Mouse (Mus musculus) limb, embryonic 10.5 days (tissue): ENCODE measurements around the gene Shf. TPM values are rescaled to one million over a fixed set of nuclear protein-coding genes. Genes with fewer than 3 reads are reported as not detected.
A peak's percentile ranks its signal among the peaks of the same experiment; 100 is the strongest.

Source experiments
- DNase-seq: peaks from one replicate; pipeline ENCODE4 v3.0.0-alpha.2; 2017; ENCODE audit warnings: low spot score
- H3K27ac ChIP-seq: fragments of 300-500 bp; sonication (generic); 2 replicates; pipeline ENCODE4 v1.5.1; 2016; ENCODE audit warnings: mild to moderate bottlenecking
- H3K27me3 ChIP-seq: fragments of 300-500 bp; sonication (generic); 2 replicates; pipeline ENCODE4 v1.6.1; 2016; ENCODE audit warnings: low read depth, mild to moderate bottlenecking; ENCODE audit not compliant: poor library complexity, severe bottlenecking
- H3K36me3 ChIP-seq: fragments of 300-500 bp; sonication (generic); 2 replicates; pipeline ENCODE4 v1.6.1; 2016; ENCODE audit warnings: mild to moderate bottlenecking, moderate library complexity
- H3K4me1 ChIP-seq: fragments of 300-500 bp; sonication (generic); 2 replicates; pipeline ENCODE4 v1.6.1; 2016
- H3K4me3 ChIP-seq: fragments of 300-500 bp; sonication (generic); 2 replicates; pipeline ENCODE4 v1.5.1; 2016; ENCODE audit warnings: mild to moderate bottlenecking, moderate library complexity
- H3K9me3 ChIP-seq: fragments of 300-500 bp; sonication (generic); replicated peaks from 2 replicates; pipeline ENCODE4 v1.6.1; 2016; ENCODE audit warnings: mild to moderate bottlenecking
- WGBS: fragments of 180-500 bp; shearing (Covaris S2); methylation state at CpG from one replicate; pipeline ENCODE4 v1.1.7; 2016; 5-methylcytosine and 5-hydroxymethylcytosine counted together
- polyA plus RNA-seq: library from polyadenylated mRNA; unstranded; fragments of >200 nt; fragmentation: Nextera tagmentation; extraction: Ambion mirVana; gene quantifications from 2 replicates; pipeline ENCODE4 v1.2.1, GENCODE M21; 2016

Shf gene
- polyA plus RNA-seq, 1 experiment from 2014 or later, result 5.4 TPM

- Histone ChIP-seq H3K4me1 (peaks cover 15% of the 10 kb centered on the region), H3K27me3 (no peaks in the 10 kb centered on the region), H3K36me3 (no peaks in the 10 kb centered on the region), H3K27ac (peak overlapping the region; percentile 90), H3K9me3 (no peaks in the 10 kb centered on the region), H3K4me3 (peak overlapping the region; percentile 71)
- DNase-seq, result peak; percentile 96
- under 1% methylated on average over 28 of the region's 28 CpGs for WGBS
Observed at GRCm38 (mm10) chr2:122377215-122377674, 8.3 kb upstream of the Shf start.

GRCm38 (mm10) chr2:122376041-122376561 is 7.1 kb upstream of the Shf start:
- peak; percentile 76 for DNase-seq
- WGBS, result 1% methylated on average over 22 of the region's 22 CpGs
- Histone ChIP-seq H3K4me1 (peaks cover 15% of the 10 kb centered on the region), H3K4me3 (peak overlapping the region; percentile 66), H3K27me3 (0 out of 2 replicates have a peak, but pooled peaks cover under 1% of the 10 kb centered on the region), H3K9me3 (no peaks in the 10 kb centered on the region), H3K27ac (peak overlapping the region; percentile 83), H3K36me3 (no peaks in the 10 kb centered on the region)

- peak overlapping the region; percentile 66 for H3K4me3 ChIP-seq
- no peaks in the 10 kb centered on the region for H3K9me3 ChIP-seq
- peaks cover 6% of the 10 kb centered on the region for H3K27me3 ChIP-seq
- no peaks in the 10 kb centered on the region for H3K36me3 ChIP-seq
- H3K4me1 ChIP-seq, result peaks cover 12% of the 10 kb centered on the region
- 0% methylated on average over 32 of the region's 32 CpGs for WGBS
- peak overlapping the region; percentile 83 for H3K27ac ChIP-seq
- peak; percentile 93 for DNase-seq
Observed at GRCm38 (mm10) chr2:122375391-122375991, 6.5 kb upstream of the Shf start.

- no peaks in the 10 kb centered on the region for H3K9me3 ChIP-seq
- H3K4me3 ChIP-seq, result peak overlapping the region; percentile 66
- H3K4me1 ChIP-seq, result peaks cover 11% of the 10 kb centered on the region; the same call in 1 of the 2 replicates
- WGBS, result 30% methylated on average over 23 of the region's 23 CpGs
- H3K36me3 ChIP-seq, result no peaks in the 10 kb centered on the region
- peaks cover 13% of the 10 kb centered on the region for H3K27me3 ChIP-seq
- no peak for DNase-seq
- H3K27ac ChIP-seq, result peak overlapping the region; percentile 67; the same call in 1 of the 2 replicates
Observed at GRCm38 (mm10) chr2:122374666-122375331, 5.8 kb upstream of the Shf start.

GRCm38 (mm10) chr2:122374012-122374411 is 5.0 kb upstream of the Shf start:
- Histone ChIP-seq H3K4me3 (no peak overlapping the region), H3K9me3 (no peaks in the 10 kb centered on the region), H3K27me3 (peaks cover 18% of the 10 kb centered on the region), H3K36me3 (no peaks in the 10 kb centered on the region), H3K4me1 (peaks cover 18% of the 10 kb centered on the region), H3K27ac (no peak overlapping the region)
- DNase-seq, result no peak
- WGBS, result 87% methylated on average over 5 of the region's 5 CpGs

- Histone ChIP-seq H3K4me3 (no peak overlapping the region), H3K36me3 (no peaks in the 10 kb centered on the region), H3K4me1 (peaks cover 17% of the 10 kb centered on the region), H3K9me3 (no peaks in the 10 kb centered on the region), H3K27ac (no peak overlapping the region), H3K27me3 (peaks cover 18% of the 10 kb centered on the region)
- DNase-seq, result no peak
- WGBS, result 81% methylated on average over 1 of the region's 1 CpGs
Observed at GRCm38 (mm10) chr2:122372541-122372940, 3.6 kb upstream of the Shf start.

GRCm38 (mm10) chr2:122372067-122372466 is 3.1 kb upstream of the Shf start:
- Histone ChIP-seq H3K9me3 (no peaks in the 10 kb centered on the region), H3K4me1 (peaks cover 22% of the 10 kb centered on the region), H3K27me3 (peaks cover 18% of the 10 kb centered on the region), H3K4me3 (no peak overlapping the region), H3K27ac (no peak overlapping the region), H3K36me3 (no peaks in the 10 kb centered on the region)
- no peak for DNase-seq
- WGBS, result 74% methylated on average over 3 of the region's 3 CpGs

- peaks cover 33% of the 10 kb centered on the region for H3K4me1 ChIP-seq
- no peak overlapping the region for H3K4me3 ChIP-seq
- H3K27me3 ChIP-seq, result peaks cover 18% of the 10 kb centered on the region
- H3K9me3 ChIP-seq, result no peaks in the 10 kb centered on the region
- WGBS, result 27% methylated on average over 10 of the region's 10 CpGs
- DNase-seq, result no peak
- H3K36me3 ChIP-seq, result 0 out of 2 replicates have a peak, but pooled peaks cover 8% of the 10 kb centered on the region
- H3K27ac ChIP-seq, result no peak overlapping the region
Observed at GRCm38 (mm10) chr2:122370101-122370750, 1.3 kb upstream of the Shf start.

- WGBS, result under 1% methylated on average over 37 of the region's 55 CpGs
- Histone ChIP-seq H3K27ac (peak overlapping the region; percentile 97), H3K4me1 (peaks cover 33% of the 10 kb centered on the region), H3K9me3 (no peaks in the 10 kb centered on the region), H3K27me3 (peaks cover 18% of the 10 kb centered on the region), H3K36me3 (peaks cover 23% of the 10 kb centered on the region), H3K4me3 (peak overlapping the region; percentile 96)
- peak; percentile 77 for DNase-seq
Observed at GRCm38 (mm10) chr2:122368081-122368971, 636 bp downstream of the Shf start.

GRCm38 (mm10) chr2:122367701-122368080 is 1.3 kb downstream of the Shf start:
- Histone ChIP-seq H3K4me1 (peaks cover 33% of the 10 kb centered on the region), H3K27ac (peak overlapping the region; percentile 97), H3K4me3 (peak overlapping the region; percentile 96), H3K27me3 (peaks cover 18% of the 10 kb centered on the region), H3K36me3 (peaks cover 30% of the 10 kb centered on the region), H3K9me3 (no peaks in the 10 kb centered on the region)
- DNase-seq, result no peak
- WGBS, result 3% methylated on average over 4 of the region's 4 CpGs

- Histone ChIP-seq H3K9me3 (no peaks in the 10 kb centered on the region), H3K36me3 (peaks cover 35% of the 10 kb centered on the region), H3K4me3 (peak overlapping the region; percentile 96), H3K27ac (peak overlapping the region; percentile 97; the same call in 1 of the 2 replicates), H3K27me3 (peaks cover 18% of the 10 kb centered on the region), H3K4me1 (peaks cover 33% of the 10 kb centered on the region)
- WGBS, result 10% methylated on average over 4 of the region's 4 CpGs
- DNase-seq, result no peak
Observed at GRCm38 (mm10) chr2:122367181-122367580, 1.8 kb downstream of the Shf start.

- Histone ChIP-seq H3K27me3 (peaks cover 18% of the 10 kb centered on the region), H3K36me3 (peaks cover 40% of the 10 kb centered on the region), H3K9me3 (no peaks in the 10 kb centered on the region), H3K27ac (no peak overlapping the region), H3K4me1 (peaks cover 37% of the 10 kb centered on the region), H3K4me3 (peak overlapping the region; percentile 96)
- WGBS, result 19% methylated on average over 5 of the region's 5 CpGs
- DNase-seq, result no peak
Observed at GRCm38 (mm10) chr2:122366706-122367105, 2.3 kb downstream of the Shf start.
